Comparison of ENCODE assay signal across 8 mouse cellular contexts in the genomic region with DNA sequence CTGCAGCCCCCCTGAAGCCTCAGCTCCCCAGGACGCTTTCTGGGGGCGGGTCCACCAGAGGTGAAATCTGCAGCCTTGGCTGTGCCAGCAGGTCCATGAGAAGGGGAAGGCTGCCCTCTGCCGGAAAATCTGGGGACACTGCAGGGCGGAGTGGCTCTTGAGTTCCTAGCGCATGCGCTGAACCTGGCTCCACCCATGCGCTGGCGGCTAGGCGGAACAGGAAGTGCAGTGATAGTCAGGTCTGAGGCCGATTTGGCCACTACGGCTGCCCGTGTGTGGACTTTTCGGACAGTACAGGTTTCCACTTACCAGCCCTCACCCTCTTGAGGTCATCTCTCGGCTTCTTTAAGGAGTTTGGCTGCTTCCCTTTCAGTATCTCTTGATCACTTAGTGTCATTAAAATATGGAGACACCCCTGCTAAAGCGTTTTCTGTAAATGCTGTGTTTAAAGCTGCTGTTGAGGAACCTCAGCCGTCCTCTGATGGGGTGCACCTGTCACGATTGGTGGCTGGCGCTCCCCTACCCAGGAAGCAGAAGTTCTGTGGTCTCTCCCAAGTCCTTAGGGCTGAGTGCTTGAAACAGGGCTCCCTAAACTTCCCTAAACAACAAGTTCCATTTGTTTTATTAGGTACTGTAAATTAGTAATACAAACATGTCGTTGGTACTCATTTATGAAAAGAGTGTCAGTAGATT. TPM values are rescaled to one million over a fixed set of nuclear protein-coding genes. Genes with fewer than 3 reads are reported as not detected.
DNase-seq lines count a peak whose midpoint lies in the region; ATAC-seq and TF ChIP-seq lines count a peak whose summit lies in the region.

No protein-coding gene starts in this region.

- peak; percentile 96 for ATAC-seq in erythroblast, adult 5-6 weeks (replicated peaks; ENCODE audit: low FRiP score, poor library complexity, severe bottlenecking)
- peak; percentile 83 for ATAC-seq in heart, embryonic 12.5 days (ENCODE audit: insufficient number of reproducible peaks, low FRiP score)
- ATAC-seq in kidney, postnatal 0 days (replicated peaks; ENCODE audit: low FRiP score, low read depth): peak; percentile 86
- peak; percentile 82 for ATAC-seq in liver, embryonic 11.5 days (replicated peaks; ENCODE audit: low FRiP score)
- ATAC-seq in stomach, embryonic 14.5 days (ENCODE audit: insufficient number of reproducible peaks, insufficient read depth, low FRiP score, low read depth): peak; percentile 86

- H3K9ac ChIP-seq in heart, embryonic 12.5 days: peak overlapping the region; percentile 74
- peak overlapping the region; percentile 53 for H3K9ac ChIP-seq in kidney, postnatal 0 days (ENCODE audit: low read depth, low read length)
- H3K9ac ChIP-seq in liver, embryonic 11.5 days (ENCODE audit: low read depth, low read length): peak overlapping the region; percentile 80
- peak overlapping the region; percentile 37; the same call in 1 of the 2 replicates for H3K9ac ChIP-seq in stomach, embryonic 14.5 days (replicated peaks; ENCODE audit: low read depth, low read length)

- peak; percentile 100 for TF ChIP-seq CTCF in kidney, postnatal 0 days (IDR thresholded peaks at IDR 0.05; ENCODE audit: low read depth)

- DNase-seq in B cell, adult 2 months: peak; percentile 98
- peak; percentile 98 for DNase-seq in brain, adult 2 months (ENCODE audit: low read depth, low spot score)
- peak; percentile 97 for DNase-seq in kidney, postnatal 0 days (ENCODE audit: low spot score)
- peak; percentile 96 for DNase-seq in liver, embryonic 11.5 days (ENCODE audit: low spot score)
- peak; percentile 99 for DNase-seq in naive thymus-derived CD4-positive, alpha-beta T cell, adult 2 months (ENCODE audit: low read depth)

- H3K4me1 ChIP-seq in heart, embryonic 12.5 days (replicated peaks): peaks cover 40% of the 10 kb centered on the region
- peaks cover 29% of the 10 kb centered on the region for H3K4me1 ChIP-seq in kidney, postnatal 0 days (replicated peaks; ENCODE audit: insufficient read depth, low read length)
- H3K4me1 ChIP-seq in liver, embryonic 11.5 days (replicated peaks; ENCODE audit: control insufficient read depth, insufficient read depth, low read length): peaks cover 45% of the 10 kb centered on the region
- H3K4me1 ChIP-seq in stomach, embryonic 14.5 days (ENCODE audit: control insufficient read depth, insufficient read depth, low read length): peaks cover 22% of the 10 kb centered on the region

- peak overlapping the region; percentile 53 for H3K4me3 ChIP-seq in heart, embryonic 12.5 days
- peak overlapping the region; percentile 29 for H3K4me3 ChIP-seq in kidney, postnatal 0 days (replicated peaks; ENCODE audit: low read depth, low read length)
- peak overlapping the region; percentile 51 for H3K4me3 ChIP-seq in liver, embryonic 11.5 days (ENCODE audit: low read depth, low read length)
- H3K4me3 ChIP-seq in stomach, embryonic 14.5 days (ENCODE audit: low read depth, low read length): peak overlapping the region; percentile 31

- no peaks in the 10 kb centered on the region for H3K36me3 ChIP-seq in heart, embryonic 12.5 days
- 0 out of 2 replicates have a peak, but pooled peaks cover 2% of the 10 kb centered on the region for H3K36me3 ChIP-seq in kidney, postnatal 0 days (ENCODE audit: insufficient read depth, low read length)
- no peaks in the 10 kb centered on the region for H3K36me3 ChIP-seq in liver, embryonic 11.5 days (ENCODE audit: control insufficient read depth, insufficient read depth, low read length)
- no peaks in the 10 kb centered on the region for H3K36me3 ChIP-seq in stomach, embryonic 14.5 days (ENCODE audit: control insufficient read depth, insufficient read depth, low read length)

- WGBS in heart, embryonic 12.5 days: 5% methylated on average over 19 of the region's 19 CpGs
- WGBS in kidney, postnatal 0 days: 4% methylated on average over 19 of the region's 19 CpGs
- 3% methylated on average over 19 of the region's 19 CpGs for WGBS in liver, embryonic 11.5 days
- 4% methylated on average over 19 of the region's 19 CpGs for WGBS in stomach, embryonic 14.5 days

- no peaks in the 10 kb centered on the region for H3K9me3 ChIP-seq in heart, embryonic 12.5 days (replicated peaks)
- no peaks in the 10 kb centered on the region for H3K9me3 ChIP-seq in kidney, postnatal 0 days (replicated peaks; ENCODE audit: low read length)
- no peaks in the 10 kb centered on the region for H3K9me3 ChIP-seq in liver, embryonic 11.5 days (ENCODE audit: control insufficient read depth, low read length)
- H3K9me3 ChIP-seq in stomach, embryonic 14.5 days (ENCODE audit: control insufficient read depth, low read depth, low read length): no peaks in the 10 kb centered on the region

- no peaks in the 10 kb centered on the region for H3K27me3 ChIP-seq in heart, embryonic 12.5 days (replicated peaks)
- no peaks in the 10 kb centered on the region for H3K27me3 ChIP-seq in kidney, postnatal 0 days (ENCODE audit: insufficient read depth, low read length)
- no peaks in the 10 kb centered on the region for H3K27me3 ChIP-seq in liver, embryonic 11.5 days (replicated peaks; ENCODE audit: control insufficient read depth, insufficient read depth, low read length)
- no peaks in the 10 kb centered on the region for H3K27me3 ChIP-seq in stomach, embryonic 14.5 days (ENCODE audit: control insufficient read depth, insufficient read depth, low read length)

- peak overlapping the region; percentile 70 for H3K27ac ChIP-seq in heart, embryonic 12.5 days (ENCODE audit: poor library complexity, severe bottlenecking)
- peak overlapping the region; percentile 65 for H3K27ac ChIP-seq in kidney, postnatal 0 days
- H3K27ac ChIP-seq in liver, embryonic 11.5 days (ENCODE audit: low read depth, low read length): peak overlapping the region; percentile 77
- peak overlapping the region; percentile 53; the same call in 1 of the 2 replicates for H3K27ac ChIP-seq in stomach, embryonic 14.5 days (ENCODE audit: low read length)

- H3K4me2 ChIP-seq in heart, embryonic 12.5 days: peak overlapping the region; percentile 88
- H3K4me2 ChIP-seq in kidney, postnatal 0 days (ENCODE audit: low read length): peak overlapping the region; percentile 65
- peak overlapping the region; percentile 82 for H3K4me2 ChIP-seq in liver, embryonic 11.5 days
- peak overlapping the region; percentile 64 for H3K4me2 ChIP-seq in stomach, embryonic 14.5 days (replicated peaks; ENCODE audit: low read depth, low read length)

RNA-seq across cellular contexts. Expression of a gene that starts 5.8 kb away (rescaled TPM):
- total RNA-seq in erythroblast, adult 5-6 weeks (2015; ENCODE audit: low replicate concordance): not detected in 2 replicates
- not detected in 2 replicates for total RNA-seq in erythroblast, adult 5-6 weeks (2017; ENCODE audit: low replicate concordance)
- 1.2 and 1.5 TPM in 2 replicates for polyA plus RNA-seq in heart, embryonic 12.5 days (2016; fragmentation: Nextera tagmentation; extraction: Ambion mirVana)
- polyA plus RNA-seq in kidney, postnatal 0 days (2015; fragmentation: Nextera tagmentation; extraction: Ambion mirVana): 0.34 and 0.40 TPM in 2 replicates
- polyA plus RNA-seq in liver, embryonic 11.5 days (2014; fragmentation: Nextera tagmentation; extraction: Ambion mirVana): 1.5 and 2.0 TPM in 2 replicates
- 1.2 and 1.5 TPM in 2 replicates for polyA plus RNA-seq in stomach, embryonic 14.5 days (2014; fragmentation: Nextera tagmentation; extraction: Ambion mirVana)

RNA-seq across cellular contexts. Expression of a gene that starts 30.3 kb away (rescaled TPM):
- total RNA-seq in erythroblast, adult 5-6 weeks (2015; ENCODE audit: low replicate concordance): 17.5 and 18.6 TPM in 2 replicates
- 14.6 and 22.2 TPM in 2 replicates for total RNA-seq in erythroblast, adult 5-6 weeks (2017; ENCODE audit: low replicate concordance)
- 154 and 164 TPM in 2 replicates for polyA plus RNA-seq in heart, embryonic 12.5 days (2016; fragmentation: Nextera tagmentation; extraction: Ambion mirVana)
- 26.5 and 27.7 TPM in 2 replicates for polyA plus RNA-seq in kidney, postnatal 0 days (2015; fragmentation: Nextera tagmentation; extraction: Ambion mirVana)
- 37.1 and 38.3 TPM in 2 replicates for polyA plus RNA-seq in liver, embryonic 11.5 days (2014; fragmentation: Nextera tagmentation; extraction: Ambion mirVana)
- 18.4 and 22.3 TPM in 2 replicates for polyA plus RNA-seq in stomach, embryonic 14.5 days (2014; fragmentation: Nextera tagmentation; extraction: Ambion mirVana)

Comparison
In these comparisons a context has a peak if more than half of its experiments do, and no peak if none do; other contexts are left out.
1. Peak in every context shown above with its lines: DNase-seq, ATAC-seq, H3K4me3 ChIP-seq and H3K27ac ChIP-seq.